Mouse (Mus musculus) frontal cortex, postnatal 36 days (tissue): Measurements from ENCODE around the gene Olfr279.
A peak's percentile ranks its signal among the peaks of the same experiment; 100 is the strongest.

ENCODE experiments used
- DNase-seq, 2 experiments: peaks; one replicate each; pipeline ENCODE4 v3.0.0; 2022; ENCODE audit warnings: low spot score in 2 of 2

The Olfr279 gene

DNA sequence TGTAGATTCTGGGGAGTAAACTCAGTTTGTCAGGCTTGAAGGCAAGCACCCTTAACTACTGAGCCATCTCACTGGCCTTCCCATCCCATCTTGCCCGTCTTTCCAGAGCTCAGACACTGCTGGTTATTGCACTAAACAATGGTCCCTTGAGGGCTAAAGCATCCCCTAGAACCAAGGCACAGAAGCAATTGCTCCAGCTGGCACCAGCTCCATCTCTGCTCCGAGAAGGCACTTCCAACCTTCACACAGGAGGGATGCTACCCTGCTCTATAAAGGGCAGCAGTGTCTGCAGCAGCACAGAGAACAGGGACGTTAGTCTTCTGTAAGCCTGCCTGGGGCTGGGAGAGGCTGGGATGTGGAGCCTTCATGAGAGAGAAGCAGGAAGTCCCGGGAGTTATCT, at the start of gene Olfr279:
Olfr279 (plus strand) TSS at position 301 of the 400 bp plus-strand sequence.
- no peak for DNase-seq

DNA sequence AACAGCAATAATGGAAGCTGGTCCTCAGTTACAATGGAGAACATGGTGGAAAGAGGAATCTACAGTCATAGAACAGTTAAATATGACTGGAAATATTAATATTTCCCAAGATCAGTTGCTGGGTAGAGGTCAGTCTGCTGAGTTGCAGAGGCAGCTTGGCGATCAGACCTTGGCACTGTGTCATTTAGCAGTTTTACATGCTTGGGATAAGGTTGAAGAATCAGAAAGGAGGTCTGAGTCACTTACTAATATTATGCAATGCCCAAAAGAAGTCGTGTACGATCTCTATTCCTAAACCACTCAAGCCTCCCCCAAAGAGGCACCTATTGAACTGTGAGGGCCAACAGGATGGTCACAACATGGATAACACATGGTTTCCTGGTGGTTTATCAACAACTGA, 47.6 kb upstream of the Olfr279 start:
- no peak for DNase-seq

DNA sequence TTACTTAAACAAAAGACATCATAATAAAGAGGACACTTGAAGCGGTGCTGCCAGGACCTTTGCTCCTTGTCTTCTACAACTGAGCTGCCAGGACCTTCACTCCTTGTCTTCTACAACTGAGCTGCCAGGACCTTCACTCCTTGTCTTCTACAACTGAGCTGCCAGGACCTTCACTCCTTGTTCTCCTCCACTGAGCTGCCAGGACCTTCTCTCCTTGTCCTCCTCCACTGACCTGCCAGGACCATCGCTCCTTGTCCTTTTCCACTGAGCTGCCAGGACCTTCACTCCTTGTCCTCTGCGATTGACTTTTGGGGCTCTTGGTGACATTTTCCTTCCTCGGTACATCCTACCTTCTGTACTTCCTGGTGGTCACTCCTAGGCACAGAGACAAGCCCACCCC, 43.7 kb upstream of the Olfr279 start:
- peak in 1 of 2 experiments; percentile 3 for DNase-seq

DNA sequence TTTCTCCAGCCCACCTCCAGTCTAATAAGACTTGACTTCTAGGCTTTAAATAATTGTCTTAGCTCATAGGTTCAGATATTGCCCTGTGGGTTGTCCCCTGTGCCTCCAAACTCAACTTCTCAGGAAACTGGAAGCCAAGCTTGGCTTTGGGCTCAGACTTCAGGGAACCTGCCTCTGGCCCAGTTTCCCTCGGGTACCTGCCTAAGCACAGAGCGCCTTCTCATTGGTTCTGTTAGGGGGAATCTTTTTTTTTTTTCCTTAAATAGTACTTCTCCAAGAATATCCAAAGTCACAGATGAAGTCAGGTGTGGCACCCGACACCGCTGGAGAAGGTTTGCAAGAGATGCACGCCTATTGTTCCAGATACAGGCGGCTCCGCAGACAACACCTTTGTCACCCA, 39.9 kb upstream of the Olfr279 start, which contains the start of gene Olfr281:
Olfr281 (plus strand) TSS at position 301 of the 400 bp plus-strand sequence.
- DNase-seq: no peak

- no peak for DNase-seq
Observed at GRCm38 (mm10) chr15:98469596-98469995, 22.6 kb upstream of the Olfr279 start, which contains the start of gene OR5BS1P. Gene OR5BS1P (plus strand): TSS chr15:98469896.

DNA sequence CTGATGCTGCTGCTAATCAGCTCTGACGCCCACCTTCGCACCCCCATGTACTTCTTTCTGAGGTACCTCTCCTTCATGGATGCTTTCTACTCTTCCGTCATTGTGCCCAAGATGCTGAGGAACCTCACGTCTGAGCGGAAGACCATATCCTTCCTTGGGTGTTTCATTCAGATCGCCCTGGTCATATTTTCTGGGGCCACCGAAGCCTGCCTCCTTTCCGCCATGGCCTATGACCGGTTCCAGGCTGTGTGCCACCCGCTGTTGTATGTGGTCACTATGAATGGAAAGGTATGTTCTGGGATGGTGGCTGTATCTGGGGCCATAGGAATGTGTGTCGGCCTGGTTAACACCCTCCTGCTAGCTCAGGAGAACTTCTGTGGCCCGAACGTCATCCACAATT, 20.7 kb upstream of the Olfr279 start:
- no peak for DNase-seq

DNA sequence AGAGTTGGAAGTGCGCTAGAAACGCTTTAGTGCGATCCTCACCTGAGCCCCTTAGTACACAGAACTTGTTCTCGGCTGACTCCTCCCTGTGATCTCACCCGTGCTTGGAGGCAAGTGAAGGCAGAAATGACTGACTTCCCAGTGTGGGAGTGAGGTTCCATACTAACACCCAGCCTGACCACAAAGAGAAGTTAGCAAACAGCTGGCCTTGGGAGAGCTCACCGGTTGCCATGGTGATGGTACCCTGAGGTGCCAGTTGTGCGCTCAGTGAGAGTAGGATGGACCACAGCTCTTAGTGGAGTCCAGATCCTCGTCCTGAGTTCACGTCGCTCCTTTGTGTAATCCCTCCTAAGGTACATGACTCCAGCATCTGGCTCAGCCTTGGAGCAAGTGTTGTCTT, 17.2 kb upstream of the Olfr279 start:
- no peak for DNase-seq

DNA sequence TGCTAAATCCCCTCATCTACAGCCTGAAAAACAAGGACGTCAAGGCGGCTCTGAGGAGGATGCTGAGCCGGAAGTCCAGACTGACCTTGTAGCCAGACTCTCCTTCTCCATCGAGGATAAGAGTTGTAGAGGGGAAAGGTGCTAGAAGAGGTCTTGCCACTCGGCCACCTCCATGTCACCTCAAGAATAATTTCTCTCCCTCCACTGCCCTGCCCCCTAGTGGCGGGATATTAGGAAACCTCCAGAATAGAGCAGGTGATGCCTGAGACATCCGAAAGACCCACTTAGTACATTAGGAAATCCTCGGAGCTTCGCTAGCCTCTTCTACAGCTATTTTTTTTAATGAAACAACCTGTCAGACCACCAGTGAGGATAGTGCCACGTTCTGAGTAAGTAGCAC, 16.8 kb upstream of the Olfr279 start:
- peak in 1 of 2 experiments; percentile 13 for DNase-seq

GRCm38 (mm10) chr15:98476281-98476680, 15.9 kb upstream of the Olfr279 start:
- DNase-seq: no peak

DNA sequence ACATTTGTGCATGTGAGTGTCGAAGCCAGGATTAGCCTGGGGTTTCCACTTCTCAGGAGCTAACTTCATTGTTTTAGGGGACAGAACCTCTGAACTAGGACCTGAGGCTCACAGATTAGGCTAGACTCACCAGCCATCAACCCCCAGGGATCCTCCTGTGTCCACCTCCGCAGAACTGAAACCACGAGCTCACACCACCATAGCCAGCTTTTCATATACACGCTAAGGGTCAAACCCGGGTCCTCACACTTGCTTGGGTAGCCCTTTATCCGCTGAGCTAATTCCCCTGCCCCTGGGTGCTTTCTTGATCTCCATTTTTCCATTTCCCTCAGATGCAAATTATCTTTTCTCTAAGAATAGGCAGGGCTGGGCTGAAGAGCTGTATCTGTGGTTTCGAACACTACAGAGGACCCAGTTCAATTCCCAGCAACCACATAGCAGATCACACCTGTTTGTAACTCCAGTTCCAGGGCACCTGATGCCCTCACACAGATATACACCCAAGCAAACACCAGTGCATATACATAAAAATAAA, 12.6 kb upstream of the Olfr279 start:
- no peak for DNase-seq

DNA sequence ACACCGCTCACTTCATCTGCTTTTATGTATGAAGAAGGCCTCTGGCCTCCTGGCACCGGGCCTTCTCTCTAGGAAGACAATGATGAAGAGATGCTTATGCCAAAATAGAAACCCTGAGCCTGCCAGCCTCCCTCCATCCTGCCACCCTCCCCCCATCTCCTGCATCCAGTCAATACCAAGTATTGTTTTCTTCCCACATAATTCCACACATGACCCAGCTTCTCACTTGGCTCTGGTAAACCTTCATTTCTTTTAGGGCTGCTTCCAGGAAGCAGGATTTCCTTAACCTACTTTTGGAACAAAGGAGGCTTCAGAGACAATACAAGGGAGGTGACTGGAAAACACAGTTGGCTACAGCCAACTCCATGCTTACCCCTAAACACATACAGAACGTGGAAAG, 9.5 kb upstream of the Olfr279 start, which contains the start of gene Lalba:
Lalba (minus strand) TSS at position 21 of the 400 bp plus-strand sequence.
- no peak for DNase-seq

DNA sequence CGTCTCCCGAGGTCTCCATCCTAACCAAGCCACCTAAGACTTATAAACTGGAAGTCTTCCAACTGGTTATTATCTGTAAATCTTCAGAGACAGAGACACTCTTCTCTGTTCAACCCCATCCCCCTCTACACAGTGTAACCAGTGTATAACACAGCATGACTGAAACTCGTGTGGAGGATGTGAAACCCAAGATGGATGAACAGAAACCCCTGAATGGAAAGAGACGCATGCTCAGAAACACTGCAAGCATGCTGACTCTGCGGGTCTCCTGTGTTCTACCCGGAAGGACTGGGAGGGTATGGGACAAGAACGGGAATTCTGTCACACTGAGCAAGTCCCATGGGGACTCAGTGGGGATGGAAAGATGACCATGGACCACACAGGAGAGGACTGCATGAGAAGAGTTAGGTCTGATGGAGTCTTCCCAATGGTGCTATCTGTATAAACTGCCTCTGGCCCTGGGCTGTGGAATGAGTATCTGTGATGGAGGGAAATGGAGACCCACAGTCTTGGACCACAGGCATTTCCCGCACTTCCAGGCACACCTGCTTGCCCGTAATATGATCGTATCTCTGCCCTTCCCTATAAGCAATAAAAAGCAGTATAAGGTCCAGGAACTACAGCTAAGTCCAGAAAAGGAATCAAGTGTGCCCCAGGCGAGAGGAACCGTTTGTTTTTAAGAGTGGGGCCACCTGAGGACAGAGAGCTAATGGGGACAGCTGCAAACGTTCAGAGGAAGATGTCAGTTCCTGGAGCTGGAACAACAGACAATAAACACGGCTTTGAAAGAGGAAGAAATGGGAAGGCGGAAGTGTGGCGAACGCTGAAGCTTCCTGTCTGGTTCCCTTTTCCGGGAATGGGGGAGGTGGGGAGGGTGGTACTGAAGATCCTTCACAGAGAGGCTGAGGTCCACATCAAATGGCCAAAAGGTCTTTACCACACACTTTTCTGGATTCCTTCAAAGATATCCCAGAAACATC, 8.0 kb upstream of the Olfr279 start:
- no peak for DNase-seq

DNA sequence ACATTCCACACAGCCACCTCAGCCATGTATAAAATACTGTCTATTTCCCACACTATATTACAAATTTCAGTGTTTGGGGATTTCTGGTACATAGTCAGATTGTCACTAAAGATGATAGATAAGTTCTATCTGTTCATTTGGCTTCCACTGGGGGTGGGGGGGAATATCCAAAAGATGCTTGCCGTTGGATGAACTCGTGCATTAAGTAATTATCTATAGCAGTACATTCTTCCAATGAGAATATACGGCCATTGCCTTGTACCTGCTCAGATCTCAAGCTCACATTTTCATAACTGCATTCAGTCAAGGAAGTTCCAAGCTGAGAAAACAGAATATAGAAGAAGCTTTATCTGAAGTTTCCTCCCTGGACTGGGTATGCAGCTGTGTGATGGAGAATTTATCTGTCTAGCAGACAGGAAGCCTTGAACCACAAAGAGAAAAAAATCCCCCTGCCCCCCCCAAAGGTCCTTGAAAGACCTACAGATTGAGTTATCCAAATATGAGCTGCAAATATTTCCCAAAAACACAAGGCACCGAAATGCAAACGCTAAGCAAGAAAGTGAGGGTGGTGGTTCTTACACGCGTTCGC, 5.7 kb upstream of the Olfr279 start:
- DNase-seq: no peak

- DNase-seq: no peak
Observed at GRCm38 (mm10) chr15:98491332-98491731, 870 bp upstream of the Olfr279 start.

DNA sequence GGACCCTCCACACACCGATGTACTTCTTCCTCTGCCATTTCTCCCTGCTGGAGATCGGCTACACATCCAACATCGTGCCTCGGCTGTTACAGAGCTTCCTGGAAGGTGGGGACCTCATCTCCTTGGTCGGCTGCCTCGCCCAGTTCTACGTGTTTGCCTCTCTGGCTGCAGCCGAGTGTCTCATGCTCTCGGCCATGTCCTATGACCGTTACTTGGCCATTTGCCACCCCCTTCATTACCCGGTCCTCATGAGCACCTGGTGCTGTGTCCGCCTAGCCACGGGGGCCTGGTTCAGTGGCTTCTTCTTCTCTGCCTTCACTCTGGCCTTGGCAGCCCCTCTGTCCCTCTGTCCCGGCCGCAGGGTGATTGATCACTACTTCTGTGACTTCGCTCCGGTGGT, 5.4 kb downstream of the Olfr279 start:
- DNase-seq: no peak

- no peak for DNase-seq
Observed at GRCm38 (mm10) chr15:98503317-98503716, 11.1 kb downstream of the Olfr279 start.

- DNase-seq: peak; percentile 60 to 66
Observed at GRCm38 (mm10) chr15:98504514-98504913, 12.3 kb downstream of the Olfr279 start.

GRCm38 (mm10) chr15:98506253-98506957, 14.2 kb downstream of the Olfr279 start:
- DNase-seq: no peak

DNA sequence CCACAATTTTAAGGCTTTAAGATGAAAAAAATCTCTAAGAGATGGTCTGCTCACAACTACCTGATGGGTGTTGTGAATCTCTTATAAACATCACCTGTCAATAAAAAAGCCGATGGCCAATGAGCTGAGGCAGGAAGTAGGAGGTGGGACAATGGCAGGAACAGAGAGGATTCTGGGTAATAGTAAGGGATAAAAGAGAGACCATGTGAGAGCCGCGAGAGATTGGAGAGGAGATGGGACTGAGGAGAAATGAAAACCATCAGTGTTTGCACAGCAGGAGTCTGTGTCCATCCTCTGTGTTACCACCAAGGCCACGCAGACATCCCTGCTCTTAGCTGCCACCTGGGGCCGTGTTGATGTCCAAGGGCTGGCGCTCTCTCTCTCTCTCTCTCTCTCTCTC, 15.1 kb downstream of the Olfr279 start:
- no peak for DNase-seq

- no peak for DNase-seq
Observed at GRCm38 (mm10) chr15:98509387-98509786, 17.2 kb downstream of the Olfr279 start.

- DNase-seq: peak; percentile 61 to 64
Observed at GRCm38 (mm10) chr15:98510438-98511385, 18.5 kb downstream of the Olfr279 start.
